Mouse (Mus musculus): ENCODE measurements around the gene Pgm2l1.

- TF ChIP-seq CTCF (IDR thresholded peaks at IDR 0.05; ENCODE audit: borderline replicate concordance, control insufficient read depth, extremely low read depth, insufficient read depth, low read length, poor library complexity) (no peak), POLR2A (IDR thresholded peaks at IDR 0.05; ENCODE audit: control insufficient read depth, extremely low read depth, insufficient read depth, low read length, poor library complexity) (no peak)
Observed at GRCm38 (mm10) chr7:100233681-100234080, 6.5 kb downstream of the Pgm2l1 start.
